Mouse (Mus musculus): ENCODE measurements around the gene Plxna1. TPM values are rescaled to one million over a fixed set of nuclear protein-coding genes. Genes with fewer than 3 reads are reported as not detected.

The Plxna1 gene
- total and polyA plus RNA-seq, 2 experiments from 2014 or later, result 30.6 to 135 TPM

DNA sequence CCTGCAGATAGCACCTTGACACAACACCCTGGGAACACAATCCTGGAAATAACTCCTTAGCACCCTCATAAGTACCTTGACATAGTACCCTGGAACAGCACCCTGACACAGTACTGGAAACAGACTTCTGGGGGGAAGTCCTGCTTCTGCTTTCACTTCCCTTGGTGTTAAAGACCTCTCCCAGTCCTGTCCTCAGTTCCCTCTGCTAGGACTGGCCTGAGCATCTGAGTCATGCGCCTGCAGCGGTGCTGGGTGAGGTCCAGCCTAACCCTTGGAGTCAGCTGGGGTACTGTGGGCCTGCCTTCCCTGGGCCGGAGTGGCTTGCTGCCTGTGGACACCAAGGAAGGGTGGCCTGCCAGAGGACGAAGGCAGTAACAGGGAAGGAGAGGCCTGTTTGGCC lies 81.9 kb downstream of the Plxna1 start:
- H3K27ac ChIP-seq, result no peak overlapping the region
- no peak for DNase-seq (ENCODE audit: low spot score)

DNA sequence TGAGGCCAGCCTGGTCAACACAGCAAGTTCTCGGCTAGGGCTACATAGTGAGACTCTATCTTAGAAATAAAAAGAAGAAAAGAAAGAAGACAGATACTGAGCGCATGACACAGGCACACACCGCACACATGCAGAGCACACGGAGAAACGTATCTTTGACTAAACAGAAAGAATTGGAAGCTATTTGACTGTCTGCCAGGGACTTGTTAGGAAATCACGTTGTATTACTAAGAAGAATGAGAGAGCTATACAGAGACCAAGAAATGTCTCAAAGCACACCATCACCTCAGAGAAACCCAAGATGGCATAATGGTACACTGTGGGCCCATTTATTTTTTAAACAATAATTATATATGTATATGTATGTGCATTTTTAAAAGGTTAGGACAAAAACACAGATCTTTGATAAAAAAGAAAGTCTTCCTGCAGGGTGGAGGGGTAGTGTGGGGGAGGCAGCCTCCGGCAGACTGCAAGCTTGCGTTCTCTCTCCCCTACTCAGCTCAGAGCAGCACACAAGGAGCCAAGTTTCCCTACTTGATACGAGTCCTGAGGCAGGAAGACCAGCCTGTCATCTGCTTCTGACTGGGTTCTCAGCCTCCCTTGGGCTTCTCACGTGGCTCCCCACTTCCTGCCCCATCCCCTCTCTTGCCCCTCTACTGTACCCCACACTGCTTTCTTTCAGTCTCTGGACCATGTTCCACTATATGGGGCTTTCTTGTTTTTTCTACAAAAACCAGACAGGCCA lies 90.5 kb downstream of the Plxna1 start:
- Histone ChIP-seq H3K4me2 (ENCODE audit: low read depth, low read length) (no peak overlapping the region), H3K9me3 (ENCODE audit: low read length) (no peaks in the 10 kb centered on the region), H3K36me3 (ENCODE audit: insufficient read depth, low read length) (no peaks in the 10 kb centered on the region), H3K27ac (no peak overlapping the region), H3K4me3 (ENCODE audit: low read length) (no peak overlapping the region), H3K9ac (replicated peaks; ENCODE audit: low read length) (no peak overlapping the region), H3K4me1 (ENCODE audit: insufficient read depth, low read length) (no peaks in the 10 kb centered on the region), H3K27me3 (ENCODE audit: insufficient read depth, low read length) (0 out of 2 replicates have a peak, but pooled peaks cover under 1% of the 10 kb centered on the region)
- WGBS, result 59% methylated on average over 10 of the region's 10 CpGs
- DNase-seq (ENCODE audit: low spot score) (no peak), ATAC-seq (no peak)
- no peak for TF ChIP-seq CTCF (IDR thresholded peaks at IDR 0.05; ENCODE audit: low read depth)

More for the DNA sequence above, 81.9 kb downstream of the Plxna1 start:
- Histone ChIP-seq H3K4me2 (ENCODE audit: low read depth, low read length) (no peak overlapping the region), H3K9me3 (ENCODE audit: low read length) (0 out of 2 replicates have a peak, but pooled peaks cover 4% of the 10 kb centered on the region), H3K4me3 (ENCODE audit: low read length) (no peak overlapping the region), H3K4me1 (ENCODE audit: insufficient read depth, low read length) (no peaks in the 10 kb centered on the region), H3K9ac (replicated peaks; ENCODE audit: low read length) (no peak overlapping the region), H3K36me3 (ENCODE audit: insufficient read depth, low read length) (no peaks in the 10 kb centered on the region), H3K27me3 (ENCODE audit: insufficient read depth, low read length) (peaks cover 4% of the 10 kb centered on the region; the same call in 1 of the 2 replicates)
- ATAC-seq, result no peak
- WGBS, result 81% methylated on average over 4 of the region's 4 CpGs
- no peak for TF ChIP-seq CTCF (IDR thresholded peaks at IDR 0.05; ENCODE audit: low read depth)

DNA sequence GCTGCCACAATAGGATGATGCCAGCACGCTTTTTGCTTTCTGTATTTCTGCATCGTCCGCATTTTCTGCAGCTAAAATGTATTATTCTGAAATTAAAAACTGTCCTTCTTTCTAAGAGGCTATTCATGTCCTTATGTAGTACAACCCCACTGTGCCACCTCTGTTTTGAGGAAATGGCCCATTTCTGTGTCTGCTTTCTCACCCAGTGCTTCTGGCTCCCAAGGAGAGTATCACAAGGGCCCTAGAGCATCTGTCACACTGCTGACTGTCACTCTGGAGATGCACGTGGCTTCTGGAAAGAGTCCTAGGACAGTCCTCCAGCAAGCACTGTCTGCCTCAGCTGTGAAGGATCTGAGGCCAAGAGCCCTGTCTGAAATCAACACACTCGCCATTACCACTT lies 95.2 kb downstream of the Plxna1 start:
- Histone ChIP-seq H3K36me3 (ENCODE audit: insufficient read depth, low read length) (no peaks in the 10 kb centered on the region), H3K9ac (replicated peaks; ENCODE audit: low read length) (no peak overlapping the region), H3K27me3 (ENCODE audit: insufficient read depth, low read length) (no peaks in the 10 kb centered on the region), H3K9me3 (ENCODE audit: low read length) (no peaks in the 10 kb centered on the region), H3K4me1 (ENCODE audit: insufficient read depth, low read length) (no peaks in the 10 kb centered on the region), H3K4me3 (ENCODE audit: low read length) (no peak overlapping the region), H3K4me2 (ENCODE audit: low read depth, low read length) (no peak overlapping the region), H3K27ac (no peak overlapping the region)
- WGBS, result 65% methylated on average over 5 of the region's 5 CpGs
- no peak for TF ChIP-seq CTCF (IDR thresholded peaks at IDR 0.05; ENCODE audit: low read depth)
- no peak for ATAC-seq
- DNase-seq (ENCODE audit: low spot score), result no peak

Other genes with a start within 250 kb of the Plxna1 start
- 102 and 105 TPM in 2 replicates for gene Chchd6, start 233.0 kb upstream of the Plxna1 start, total RNA-seq (2014; rRNA removed)
- gene Chchd6, start 233.0 kb upstream of the Plxna1 start, polyA plus RNA-seq (2015; fragmentation: Nextera tagmentation; extraction: Ambion mirVana), result 165 and 180 TPM in 2 replicates